Mouse (Mus musculus): ENCODE results near the gene Kcnh4. TPM values are rescaled to one million over a fixed set of nuclear protein-coding genes. Genes with fewer than 3 reads are reported as not detected.

Gene Kcnh4
- 0.24 TPM for polyA plus RNA-seq (2017; shearing (Covaris generic))

GRCm38 (mm10) chr11:100759611-100760233, at the start of gene Kcnh4:
Kcnh4 (minus strand) TSS chr11:100759942.

GRCm38 (mm10) chr11:100770646-100771408, 11.1 kb upstream of the Kcnh4 start, which contains the start of gene Ghdc:
Ghdc (minus strand) TSS chr11:100770957.

GRCm38 (mm10) chr11:100762831-100763230, 3.1 kb upstream of the Kcnh4 start, which contains the start of gene Hcrt:
Hcrt (minus strand) TSS chr11:100762931.

GRCm38 (mm10) chr11:100738066-100738604, 21.6 kb downstream of the Kcnh4 start, which contains the start of gene Rab5c:
Rab5c (minus strand) TSS chr11:100738215.

GRCm38 (mm10) chr11:100713735-100714533, 45.8 kb downstream of the Kcnh4 start, which contains the start of gene Hspb9:
Hspb9 (plus strand) TSS chr11:100713850.

GRCm38 (mm10) chr11:100711783-100712615, 47.7 kb downstream of the Kcnh4 start, which contains the start of gene Kat2a:
Kat2a (minus strand) TSS chr11:100712465.

GRCm38 (mm10) chr11:100703851-100704531, 55.8 kb downstream of the Kcnh4 start, which contains the start of gene Dhx58:
Dhx58 (minus strand) TSS chr11:100704271.

GRCm38 (mm10) chr11:100692164-100692616, 67.6 kb downstream of the Kcnh4 start, which contains the start of gene Zfp385c:
Zfp385c (minus strand) TSS chr11:100692455.

Other genes starting within 250 kb of the Kcnh4 start
- gene Acly, start 231.9 kb downstream of the Kcnh4 start, polyA plus RNA-seq (2017; shearing (Covaris generic)), result 165 TPM
- 0.16 TPM for gene Ttc25, start 214.3 kb downstream of the Kcnh4 start, polyA plus RNA-seq (2017; shearing (Covaris generic))
- gene Cnp, start 185.0 kb downstream of the Kcnh4 start, polyA plus RNA-seq (2017; shearing (Covaris generic)), result 156 TPM
- gene Nkiras2, start 140.7 kb downstream of the Kcnh4 start, polyA plus RNA-seq (2017; shearing (Covaris generic)), result 12.4 TPM
- gene Dnajc7, start 139.8 kb downstream of the Kcnh4 start, polyA plus RNA-seq (2017; shearing (Covaris generic)), result 631 TPM
- not detected for gene Zfp385c, start 67.5 kb downstream of the Kcnh4 start, polyA plus RNA-seq (2017; shearing (Covaris generic))
- 11.2 TPM for gene Dhx58, start 55.7 kb downstream of the Kcnh4 start, polyA plus RNA-seq (2017; shearing (Covaris generic))
- gene Kat2a, start 47.5 kb downstream of the Kcnh4 start, polyA plus RNA-seq (2017; shearing (Covaris generic)), result 55.9 TPM
- not detected for gene Hspb9, start 46.1 kb downstream of the Kcnh4 start, polyA plus RNA-seq (2017; shearing (Covaris generic))
- gene Rab5c, start 21.7 kb downstream of the Kcnh4 start, polyA plus RNA-seq (2017; shearing (Covaris generic)), result 28.8 TPM
- gene Hcrt, start 3.0 kb upstream of the Kcnh4 start, polyA plus RNA-seq (2017; shearing (Covaris generic)), result not detected
- 3.2 TPM for gene Ghdc, start 11.0 kb upstream of the Kcnh4 start, polyA plus RNA-seq (2017; shearing (Covaris generic))
- gene Stat5b, start 90.8 kb upstream of the Kcnh4 start, polyA plus RNA-seq (2017; shearing (Covaris generic)), result 312 TPM
- gene Stat5a, start 99.4 kb upstream of the Kcnh4 start, polyA plus RNA-seq (2017; shearing (Covaris generic)), result 201 TPM
- gene Stat3, start 179.6 kb upstream of the Kcnh4 start, polyA plus RNA-seq (2017; shearing (Covaris generic)), result 361 TPM
- not detected for gene Cavin1, start 210.9 kb upstream of the Kcnh4 start, polyA plus RNA-seq (2017; shearing (Covaris generic))
- gene Atp6v0a1, start 249.5 kb upstream of the Kcnh4 start, polyA plus RNA-seq (2017; shearing (Covaris generic)), result 0.91 TPM

Data from naive thymus-derived CD4-positive, alpha-beta T cell, adult 5 months (primary cell).